Mouse (Mus musculus): ENCODE measurements around the gene Prm2.
A peak's percentile ranks its signal among the peaks of the same experiment; 100 is the strongest.

The Prm2 gene

GRCm38 (mm10) chr16:10796034-10796433 lies at the start of gene Prm2:
TSS of gene Prm2 (minus strand) at chr16:10796134.
- no peak for DNase-seq (ENCODE audit: low read depth, low spot score)

GRCm38 (mm10) chr16:10844319-10844670 lies 48.4 kb upstream of the Prm2 start:
- no peak for DNase-seq (ENCODE audit: low read depth, low spot score)

- no peak for DNase-seq (ENCODE audit: low read depth, low spot score)
Measured at GRCm38 (mm10) chr16:10843486-10844318, 47.8 kb upstream of the Prm2 start.

GRCm38 (mm10) chr16:10842282-10842855 lies 46.4 kb upstream of the Prm2 start:
- DNase-seq (ENCODE audit: low read depth, low spot score): no peak

GRCm38 (mm10) chr16:10840018-10840417 lies 44.1 kb upstream of the Prm2 start:
- no peak for DNase-seq (ENCODE audit: low read depth, low spot score)

- DNase-seq (ENCODE audit: low read depth, low spot score): no peak
Measured at GRCm38 (mm10) chr16:10838487-10839245, 42.7 kb upstream of the Prm2 start.

GRCm38 (mm10) chr16:10837903-10838302 lies 42.0 kb upstream of the Prm2 start:
- DNase-seq (ENCODE audit: low read depth, low spot score): no peak

- no peak for DNase-seq (ENCODE audit: low read depth, low spot score)
Measured at GRCm38 (mm10) chr16:10837250-10837649, 41.3 kb upstream of the Prm2 start.

GRCm38 (mm10) chr16:10836388-10836787 lies 40.5 kb upstream of the Prm2 start:
- DNase-seq (ENCODE audit: low read depth, low spot score): no peak

GRCm38 (mm10) chr16:10834911-10835587 lies 39.1 kb upstream of the Prm2 start, which contains the start of gene Rmi2:
TSS of gene Rmi2 (plus strand) at chr16:10835059.
- DNase-seq (ENCODE audit: low read depth, low spot score): peak; percentile 79

- no peak for DNase-seq (ENCODE audit: low read depth, low spot score)
Measured at GRCm38 (mm10) chr16:10834542-10834910, 38.6 kb upstream of the Prm2 start.

GRCm38 (mm10) chr16:10828461-10828805 lies 32.5 kb upstream of the Prm2 start:
- no peak for DNase-seq (ENCODE audit: low read depth, low spot score)

GRCm38 (mm10) chr16:10827766-10828460 lies 32.0 kb upstream of the Prm2 start:
- no peak for DNase-seq (ENCODE audit: low read depth, low spot score)

GRCm38 (mm10) chr16:10827269-10827668 lies 31.3 kb upstream of the Prm2 start:
- DNase-seq (ENCODE audit: low read depth, low spot score): no peak

GRCm38 (mm10) chr16:10825840-10826239 lies 29.9 kb upstream of the Prm2 start:
- no peak for DNase-seq (ENCODE audit: low read depth, low spot score)

- DNase-seq (ENCODE audit: low read depth, low spot score): no peak
Measured at GRCm38 (mm10) chr16:10824536-10824935, 28.6 kb upstream of the Prm2 start.

GRCm38 (mm10) chr16:10821387-10821786 lies 25.5 kb upstream of the Prm2 start:
- no peak for DNase-seq (ENCODE audit: low read depth, low spot score)

GRCm38 (mm10) chr16:10819966-10820365 lies 24.0 kb upstream of the Prm2 start:
- no peak for DNase-seq (ENCODE audit: low read depth, low spot score)

- no peak for DNase-seq (ENCODE audit: low read depth, low spot score)
Measured at GRCm38 (mm10) chr16:10818579-10819135, 22.7 kb upstream of the Prm2 start.

- no peak for DNase-seq (ENCODE audit: low read depth, low spot score)
Measured at GRCm38 (mm10) chr16:10814864-10815263, 18.9 kb upstream of the Prm2 start.

GRCm38 (mm10) chr16:10813726-10814125 lies 17.8 kb upstream of the Prm2 start:
- no peak for DNase-seq (ENCODE audit: low read depth, low spot score)
